Mouse (Mus musculus) hindbrain, postnatal 0 days (tissue): ENCODE results near the gene Cd81. TPM values are rescaled to one million over a fixed set of nuclear protein-coding genes. Genes with fewer than 3 reads are reported as not detected.

ENCODE experiments used
- ATAC-seq: fragments of 200-750 bp; cut with Nextera tagmentation; 2 replicates; pipeline ENCODE4 v1.8.0; 2017; ENCODE audit warnings: mild to moderate bottlenecking, moderate TSS enrichment, moderate library complexity
- DNase-seq: peaks from one replicate; pipeline ENCODE4 v3.0.0-alpha.2; 2015; ENCODE audit warnings: low spot score
- H3K27ac ChIP-seq: fragments of 300-500 bp; sonication (generic); 2 replicates; pipeline ENCODE4 v1.5.1; 2014; ENCODE audit warnings: mild to moderate bottlenecking
- H3K27me3 ChIP-seq: fragments of 300-500 bp; sonication (generic); 2 replicates; pipeline ENCODE4 v1.6.1; 2014; ENCODE audit warnings: low read length, mixed read lengths; ENCODE audit not compliant: insufficient read depth
- H3K36me3 ChIP-seq: fragments of 300-500 bp; sonication (generic); 2 replicates; pipeline ENCODE4 v1.6.1; 2014; ENCODE audit warnings: low read length, mixed read lengths; ENCODE audit not compliant: insufficient read depth
- H3K4me1 ChIP-seq: fragments of 300-500 bp; sonication (generic); 2 replicates; pipeline ENCODE4 v1.6.1; 2014; ENCODE audit warnings: antibody characterized with exemption, low read length, mixed read lengths; ENCODE audit not compliant: insufficient read depth
- H3K4me2 ChIP-seq: fragments of 300-500 bp; sonication (generic); 2 replicates; pipeline ENCODE4 v1.6.1; 2014; ENCODE audit warnings: low read depth, mild to moderate bottlenecking, low read length, moderate library complexity, mixed read lengths
- H3K4me3 ChIP-seq: fragments of 300-500 bp; sonication (generic); 2 replicates; pipeline ENCODE4 v1.5.1; 2014; ENCODE audit warnings: low read length
- H3K9ac ChIP-seq: fragments of 300-500 bp; sonication (generic); replicated peaks from 2 replicates; pipeline ENCODE4 v1.6.1; 2014; ENCODE audit warnings: mild to moderate bottlenecking, low read length, moderate library complexity, mixed read lengths
- H3K9me3 ChIP-seq: fragments of 300-500 bp; sonication (generic); 2 replicates; pipeline ENCODE4 v1.6.1; 2016; ENCODE audit warnings: low read length, mixed read lengths
- CTCF ChIP-seq: IDR thresholded peaks from 2 replicates; pipeline ENCODE4 v1.5.1; 2016; ENCODE audit warnings: antibody characterized with exemption, control low read depth, low read depth
- WGBS: fragments of 180-500 bp; shearing (Covaris S2); extraction: QIAGEN DNeasy Blood & Tissue Kit; methylation state at CpG from one replicate; pipeline ENCODE4 v1.1.7; 2014; 5-methylcytosine and 5-hydroxymethylcytosine counted together
- polyA plus RNA-seq: library from polyadenylated mRNA; unstranded; fragments of >200 nt; fragmentation: Nextera tagmentation; extraction: Ambion mirVana; gene quantifications from 2 replicates; pipeline ENCODE4 v1.2.1, GENCODE M21; 2015
- total RNA-seq: library from RNA; depleted of rRNA; stranded (reverse); fragments of >200 nt; gene quantifications from 2 replicates; pipeline ENCODE4 v1.2.3, GENCODE M21; 2014; rRNA removed

The Cd81 gene
- 758 and 776 TPM in 2 replicates for total RNA-seq
- 708 and 751 TPM in 2 replicates for polyA plus RNA-seq

DNA sequence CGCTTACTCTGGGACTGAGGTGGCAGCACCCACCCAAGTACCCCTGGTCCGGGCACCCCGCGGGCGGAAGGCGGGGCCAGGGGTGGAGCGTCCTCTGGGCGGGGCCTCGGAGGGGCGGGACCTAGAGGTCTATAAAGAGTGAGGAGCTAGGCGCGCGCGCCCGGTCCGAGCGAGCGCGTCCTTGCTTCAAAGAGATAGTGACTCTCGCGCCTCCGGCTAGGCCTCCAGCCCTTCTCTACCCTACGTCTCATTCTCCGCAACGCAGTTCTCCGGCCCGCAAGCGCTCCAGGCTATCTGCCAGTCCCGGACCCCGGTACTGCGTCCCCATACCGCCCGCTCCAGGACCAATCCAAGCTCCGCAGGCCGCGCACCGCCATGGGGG, at the start of gene Cd81:
Gene Cd81 (plus strand): TSS at position 114 of the 382 bp plus-strand sequence.
- ATAC-seq (peak; percentile 78), DNase-seq (peak; percentile 85)
- Histone ChIP-seq H3K36me3 (no peaks in the 10 kb centered on the region), H3K27me3 (no peaks in the 10 kb centered on the region), H3K9me3 (no peaks in the 10 kb centered on the region), H3K4me1 (peaks cover 43% of the 10 kb centered on the region), H3K9ac (peak within 1 kb of the TSS; percentile 96), H3K4me3 (peak within 1 kb of the TSS; percentile 97), H3K27ac (peak within 1 kb of the TSS; percentile 95), H3K4me2 (peak within 1 kb of the TSS; percentile 87)
- no peak for TF ChIP-seq CTCF
- WGBS, result under 1% methylated on average over 37 of the region's 37 CpGs

GRCm38 (mm10) chr7:143004727-143005343, 47.7 kb upstream of the Cd81 start, which contains the start of gene Tspan32:
TSS of gene Tspan32 (plus strand) at chr7:143005046.
- Histone ChIP-seq H3K4me1 (peaks cover 10% of the 10 kb centered on the region; the same call in 1 of the 2 replicates), H3K9me3 (no peaks in the 10 kb centered on the region), H3K4me3 (no peak within 1 kb of the TSS), H3K36me3 (no peaks in the 10 kb centered on the region), H3K9ac (no peak within 1 kb of the TSS), H3K27ac (no peak within 1 kb of the TSS), H3K27me3 (no peaks in the 10 kb centered on the region), H3K4me2 (no peak within 1 kb of the TSS)
- no peak for DNase-seq
- WGBS, result 73% methylated on average over 4 of the region's 4 CpGs
- TF ChIP-seq CTCF, result no peak
- no peak for ATAC-seq

DNA sequence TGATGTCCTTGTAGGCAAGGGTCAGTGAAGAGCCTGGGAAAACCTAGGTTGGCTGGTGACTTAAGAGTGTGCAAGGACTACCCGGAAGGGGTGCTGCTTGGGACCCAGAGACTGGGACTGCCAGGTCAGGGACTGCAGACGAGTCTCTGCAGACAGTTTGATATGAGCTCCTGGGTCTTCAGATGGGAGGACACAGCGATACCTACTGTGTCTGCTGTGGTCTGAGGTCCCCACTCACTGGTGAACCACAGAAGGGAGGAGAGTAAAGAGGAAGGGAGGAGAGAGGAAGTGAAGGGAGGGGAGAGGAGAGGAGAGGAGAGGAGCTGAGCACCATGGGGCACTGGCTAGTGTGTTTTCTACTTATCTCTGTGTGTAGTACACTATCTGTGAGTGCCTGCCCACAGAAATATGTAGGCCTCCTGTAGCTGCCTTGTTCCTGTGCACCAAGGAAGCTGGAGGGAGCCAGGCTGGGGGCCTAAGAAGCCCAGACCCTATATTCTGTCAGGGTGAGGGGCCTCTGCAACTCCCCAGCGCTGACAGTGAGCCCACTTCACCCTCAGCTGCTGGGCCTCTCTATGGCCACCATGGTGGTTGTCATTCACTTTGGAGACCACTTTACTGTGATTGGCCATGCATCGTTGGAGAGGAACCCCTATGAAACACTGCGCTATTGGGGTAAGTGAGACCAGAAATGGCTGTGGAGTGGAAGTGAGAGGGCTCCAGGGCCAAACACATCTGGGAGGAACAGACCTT, 47.0 kb upstream of the Cd81 start:
- no peak for ATAC-seq
- H3K27me3 ChIP-seq, result no peaks in the 10 kb centered on the region
- TF ChIP-seq CTCF, result no peak
- no peaks in the 10 kb centered on the region for H3K36me3 ChIP-seq
- WGBS, result 83% methylated on average over 6 of the region's 6 CpGs
- no peak overlapping the region for H3K27ac ChIP-seq
- H3K9me3 ChIP-seq, result no peaks in the 10 kb centered on the region
- no peak overlapping the region for H3K4me2 ChIP-seq
- H3K4me1 ChIP-seq, result peaks cover 10% of the 10 kb centered on the region; the same call in 1 of the 2 replicates
- no peak overlapping the region for H3K9ac ChIP-seq
- no peak overlapping the region for H3K4me3 ChIP-seq
- no peak for DNase-seq

DNA sequence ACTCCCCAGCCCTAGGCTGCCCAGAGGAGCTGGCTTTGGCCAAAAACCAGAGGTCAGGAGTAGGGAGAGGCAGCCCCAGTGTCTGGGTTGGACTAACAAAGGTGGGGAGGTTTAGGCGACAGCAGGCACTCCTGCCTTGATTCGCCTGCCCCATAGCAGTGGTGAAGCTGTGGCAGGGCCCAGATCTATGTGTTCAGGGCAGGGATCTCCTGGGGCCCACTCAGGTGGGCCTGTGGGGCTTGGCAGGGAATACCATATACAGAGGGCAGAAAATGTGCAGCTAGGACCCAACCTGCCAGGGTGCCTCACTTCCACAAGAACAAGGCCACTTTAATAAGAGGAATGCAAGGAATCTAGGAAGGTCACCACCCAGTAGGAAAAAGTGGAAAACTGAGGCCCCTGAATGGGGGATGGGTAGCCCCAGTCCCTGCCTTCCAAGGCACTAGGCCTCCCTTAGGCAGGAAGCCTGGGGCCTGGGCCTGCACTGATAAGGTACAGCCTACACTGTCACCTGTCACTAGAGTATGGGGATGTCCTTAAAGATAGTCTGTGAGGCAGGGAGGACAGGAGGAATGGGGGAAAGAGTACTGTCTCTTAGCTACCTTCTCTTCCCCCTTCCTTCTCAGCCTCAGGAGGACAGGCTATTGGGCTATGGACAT, 46.3 kb upstream of the Cd81 start:
- 91% methylated on average over 2 of the region's 2 CpGs for WGBS
- ATAC-seq (no peak), DNase-seq (no peak)
- H3K4me2 ChIP-seq, result no peak overlapping the region
- H3K27me3 ChIP-seq, result no peaks in the 10 kb centered on the region
- no peaks in the 10 kb centered on the region for H3K9me3 ChIP-seq
- no peaks in the 10 kb centered on the region for H3K36me3 ChIP-seq
- no peak overlapping the region for H3K4me3 ChIP-seq
- no peak overlapping the region for H3K9ac ChIP-seq
- no peak for TF ChIP-seq CTCF
- peaks cover 10% of the 10 kb centered on the region; the same call in 1 of the 2 replicates for H3K4me1 ChIP-seq
- H3K27ac ChIP-seq, result no peak overlapping the region

GRCm38 (mm10) chr7:143006756-143007598, 45.6 kb upstream of the Cd81 start:
- no peak overlapping the region; the same call in 1 of the 2 replicates for H3K27ac ChIP-seq
- H3K4me1 ChIP-seq, result peaks cover 10% of the 10 kb centered on the region; the same call in 1 of the 2 replicates
- DNase-seq (no peak), ATAC-seq (no peak)
- no peaks in the 10 kb centered on the region for H3K36me3 ChIP-seq
- H3K4me3 ChIP-seq, result no peak overlapping the region
- no peak for TF ChIP-seq CTCF
- H3K9me3 ChIP-seq, result no peaks in the 10 kb centered on the region
- no peaks in the 10 kb centered on the region for H3K27me3 ChIP-seq
- 92% methylated on average over 8 of the region's 8 CpGs for WGBS
- no peak overlapping the region for H3K9ac ChIP-seq
- no peak overlapping the region for H3K4me2 ChIP-seq
